Mouse (Mus musculus): ENCODE data around the gene Olfr740. TPM values are rescaled to one million over a fixed set of nuclear protein-coding genes. Genes with fewer than 3 reads are reported as not detected.

Olfr740 gene
- total RNA-seq (2022) = not detected

GRCm38 (mm10) chr14:50445245-50445644, at the start of gene Olfr740:
Gene Olfr740 (plus strand): TSS chr14:50445545.
- DNase-seq (ENCODE audit: low spot score) = no peak

- DNase-seq (ENCODE audit: low spot score) = no peak
Observed at GRCm38 (mm10) chr14:50407268-50407667, 38.1 kb upstream of the Olfr740 start, which contains the start of gene Olfr738. Gene Olfr738 (plus strand): TSS chr14:50407568.

- no peak for DNase-seq (ENCODE audit: low spot score)
Observed at GRCm38 (mm10) chr14:50418326-50418725, 27.0 kb upstream of the Olfr740 start, which contains the start of gene Olfr739. Gene Olfr739 (plus strand): TSS chr14:50418626.

GRCm38 (mm10) chr14:50472438-50472837, 27.1 kb downstream of the Olfr740 start, which contains the start of gene Olfr741:
Gene Olfr741 (plus strand): TSS chr14:50472738.
- DNase-seq (ENCODE audit: low spot score) = no peak

DNA sequence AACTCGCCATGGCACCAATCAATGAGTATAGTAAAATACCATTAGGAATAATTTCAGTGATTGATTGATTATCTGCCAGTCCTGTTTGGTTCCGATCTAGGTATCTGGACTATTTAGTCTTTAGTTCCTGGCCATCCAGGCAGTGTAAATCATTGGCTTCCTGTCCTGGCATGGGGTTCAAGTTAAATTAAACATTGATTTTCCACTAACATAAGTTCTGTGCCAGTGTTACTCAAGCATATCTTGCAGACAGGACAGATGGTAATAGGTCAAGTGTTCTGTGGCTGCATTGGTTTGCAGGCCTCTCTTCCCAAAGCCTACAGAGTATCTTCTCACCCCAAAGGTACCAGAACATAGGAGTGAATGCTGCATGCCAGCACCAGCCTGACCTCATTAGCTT, 33.1 kb downstream of the Olfr740 start:
- no peak for DNase-seq (ENCODE audit: low spot score)

- DNase-seq (ENCODE audit: low spot score) = no peak
Observed at GRCm38 (mm10) chr14:50503300-50503699, 58.0 kb downstream of the Olfr740 start, which contains the start of gene Olfr742. Gene Olfr742 (plus strand): TSS chr14:50503600.

Other genes starting within 250 kb of the Olfr740 start
- gene Olfr731, start 203.7 kb upstream of the Olfr740 start, total RNA-seq (2022) = not detected
- not detected for gene Olfr732, start 161.3 kb upstream of the Olfr740 start, total RNA-seq (2022)
- gene Olfr733, start 144.0 kb upstream of the Olfr740 start, total RNA-seq (2022) = not detected
- not detected for gene Olfr734, start 118.8 kb upstream of the Olfr740 start, total RNA-seq (2022)
- not detected for gene Olfr735, start 96.7 kb upstream of the Olfr740 start, total RNA-seq (2022)
- under 1 TPM in 2 of 4 experiments, not detected in 2; 0.09 to 0.13 TPM for gene Tlr11, start 87.6 kb upstream of the Olfr740 start, total RNA-seq (2022)
- gene Olfr736, start 64.4 kb upstream of the Olfr740 start, total RNA-seq (2022) = not detected
- not detected for gene Olfr738, start 38.0 kb upstream of the Olfr740 start, total RNA-seq (2022)
- not detected for gene Olfr739, start 26.9 kb upstream of the Olfr740 start, total RNA-seq (2022)
- not detected for gene Olfr741, start 27.2 kb downstream of the Olfr740 start, total RNA-seq (2022)
- not detected for gene Olfr742, start 58.1 kb downstream of the Olfr740 start, total RNA-seq (2022)
- gene Olfr743, start 76.3 kb downstream of the Olfr740 start, total RNA-seq (2022) = not detected
- not detected for gene Olfr744, start 169.3 kb downstream of the Olfr740 start, total RNA-seq (2022)
- not detected for gene Olfr745, start 193.8 kb downstream of the Olfr740 start, total RNA-seq (2022)
- not detected for gene Olfr746, start 201.5 kb downstream of the Olfr740 start, total RNA-seq (2022)
- not detected for gene Olfr747, start 247.7 kb downstream of the Olfr740 start, total RNA-seq (2022)

All from heart, adult 8-10 months (tissue).